Mouse (Mus musculus): Measurements from ENCODE around the gene Gm29735.
"Not testable (repeated sequence)": the region's sequence is repeated elsewhere in the genome, so short reads cannot be mapped to it uniquely, and the experiment has no call there.

Gene Gm29735

DNA sequence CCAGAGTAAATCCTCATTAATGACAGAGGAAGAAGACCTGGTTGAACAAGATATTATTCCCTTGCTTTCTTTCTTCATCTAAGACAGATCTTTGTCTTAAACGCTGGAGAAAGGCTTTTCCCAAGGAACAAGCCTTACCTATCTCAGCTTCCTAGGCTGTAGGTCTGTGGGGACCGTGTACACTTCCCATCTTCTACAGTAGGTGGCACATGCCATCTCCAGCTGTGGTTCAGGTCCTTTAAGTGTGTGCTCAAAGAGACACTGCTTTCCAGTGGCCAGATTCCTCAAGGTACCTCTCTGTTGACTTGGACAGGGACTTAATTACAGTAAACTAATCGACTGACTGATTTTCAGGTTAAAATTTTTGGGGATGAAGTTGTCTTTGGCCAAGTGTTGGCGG, 28.1 kb downstream of the Gm29735 start:
- in situ Hi-C loops (cut with MboI, MseI): no loop called here

DNA sequence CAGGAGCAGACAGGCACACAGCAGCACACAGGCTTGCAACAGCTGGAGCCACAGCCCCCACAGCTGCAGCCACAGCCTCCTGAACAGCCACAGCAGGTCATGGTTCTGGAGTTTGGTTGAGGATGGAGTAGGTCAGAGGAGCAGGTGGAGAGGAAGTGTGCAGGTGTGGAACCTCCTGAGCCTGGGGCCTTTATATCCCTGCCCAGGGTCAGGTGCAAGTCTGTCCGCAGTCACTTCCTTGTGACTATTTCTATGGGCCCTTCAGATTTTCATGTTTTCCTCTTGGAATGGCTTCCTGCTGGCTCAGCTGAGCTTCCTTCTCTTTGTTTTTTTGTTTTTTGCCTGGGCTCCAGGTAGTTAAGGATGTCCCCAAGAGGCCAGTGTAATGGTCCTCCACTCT, 36.3 kb downstream of the Gm29735 start, which contains the start of gene Gm45618:
Gene Gm45618 (minus strand): TSS at position 101 of the 400 bp plus-strand sequence.
- in situ Hi-C loops (cut with MboI, MseI): not testable (repeated sequence)

DNA sequence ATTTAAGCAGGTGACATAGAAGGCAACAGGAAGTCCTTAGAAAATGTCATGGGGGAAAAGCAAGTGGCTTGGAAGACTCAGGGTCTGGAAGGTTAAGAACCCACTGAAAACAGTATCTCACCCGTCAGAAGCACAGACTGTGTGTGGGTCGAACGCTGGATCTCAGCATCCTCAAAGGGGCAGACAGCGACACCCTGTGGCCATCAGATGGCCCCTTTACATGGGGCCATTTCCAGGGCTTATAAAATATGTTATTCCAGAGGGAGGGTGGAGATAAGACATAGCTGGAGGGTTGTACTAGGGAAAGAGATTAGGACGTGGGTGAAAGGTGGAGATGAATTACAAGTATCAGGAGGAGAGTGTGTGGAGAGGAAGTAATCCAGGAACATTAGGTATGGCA, 37.3 kb downstream of the Gm29735 start:
- in situ Hi-C loops (cut with MboI, MseI): no loop called here

Data from T-helper 1 cell (primary cell).